ENCODE assay signal across 8 mouse cellular contexts in genomic region chr12:27342691-27343605, GRCm38 (mm10). TPM values are rescaled to one million over a fixed set of nuclear protein-coding genes. Genes with fewer than 3 reads are reported as not detected.
A peak's percentile ranks its signal among the peaks of the same experiment; 100 is the strongest.
DNase-seq lines count a peak whose midpoint lies in the region; ATAC-seq and TF ChIP-seq lines count a peak whose summit lies in the region.

No protein-coding gene starts in this region.

- H3K36me3 ChIP-seq in heart, embryonic 14.5 days (ENCODE audit: control insufficient read depth, insufficient read depth, low read length): no peaks in the 10 kb centered on the region
- H3K36me3 ChIP-seq in limb, embryonic 15.5 days: no peaks in the 10 kb centered on the region
- H3K36me3 ChIP-seq in midbrain, postnatal 0 days (ENCODE audit: insufficient read depth, low read length): no peaks in the 10 kb centered on the region
- no peaks in the 10 kb centered on the region for H3K36me3 ChIP-seq in testis, adult 2 months (ENCODE audit: control insufficient read depth, insufficient read depth, low read length)

- no peaks in the 10 kb centered on the region; a peak in 1 of 4 replicates for H3K4me1 ChIP-seq in heart, embryonic 14.5 days (ENCODE audit: control insufficient read depth in 2 of 2, insufficient read depth in 2 of 2, low read length in 2 of 2)
- 0 out of 2 replicates have a peak, but pooled peaks cover 6% of the 10 kb centered on the region for H3K4me1 ChIP-seq in limb, embryonic 15.5 days
- H3K4me1 ChIP-seq in midbrain, postnatal 0 days (ENCODE audit: insufficient read depth, low read length): 0 out of 2 replicates have a peak, but pooled peaks cover 2% of the 10 kb centered on the region
- H3K4me1 ChIP-seq in testis, adult 2 months (ENCODE audit: control insufficient read depth, insufficient read depth, low read length): peaks cover 24% of the 10 kb centered on the region

- peak; percentile 46; the same call in 1 of the 2 replicates for TF ChIP-seq POLR2A in testis, adult 2 months (IDR thresholded peaks at IDR 0.05; ENCODE audit: control insufficient read depth, low read depth, low read length)

- peak overlapping the region; percentile 88 for H3K9ac ChIP-seq in heart, embryonic 14.5 days (ENCODE audit: low read length)
- peak overlapping the region; percentile 80 for H3K9ac ChIP-seq in limb, embryonic 15.5 days
- peak overlapping the region; percentile 79 for H3K9ac ChIP-seq in midbrain, postnatal 0 days (replicated peaks; ENCODE audit: low read length, poor library complexity, severe bottlenecking)

- ATAC-seq in heart, embryonic 14.5 days (ENCODE audit: insufficient number of reproducible peaks, insufficient read depth, low FRiP score, low read depth): peak; percentile 92
- peak; percentile 93 for ATAC-seq in limb, embryonic 15.5 days (ENCODE audit: insufficient number of reproducible peaks, low FRiP score, low TSS enrichment, low read depth)
- peak; percentile 94 for ATAC-seq in midbrain, postnatal 0 days (ENCODE audit: low FRiP score)

- under 1% methylated on average over 75 of the region's 83 CpGs for WGBS in heart, embryonic 14.5 days
- WGBS in limb, embryonic 15.5 days: under 1% methylated on average over 83 of the region's 83 CpGs
- WGBS in midbrain, postnatal 0 days: 1% methylated on average over 76 of the region's 83 CpGs

- peak overlapping the region; percentile 97 for H3K4me2 ChIP-seq in heart, embryonic 14.5 days (ENCODE audit: low read length)
- peak overlapping the region; percentile 80 for H3K4me2 ChIP-seq in limb, embryonic 15.5 days
- peak overlapping the region; percentile 69 for H3K4me2 ChIP-seq in midbrain, postnatal 0 days (ENCODE audit: low read depth, low read length, poor library complexity, severe bottlenecking)

- peak overlapping the region; percentile 67 to 85 for H3K4me3 ChIP-seq in heart, embryonic 14.5 days (ENCODE audit: control insufficient read depth in 1 of 2, insufficient read depth in 1 of 2, low read depth in 1 of 2, low read length in 2 of 2)
- H3K4me3 ChIP-seq in limb, embryonic 15.5 days: peak overlapping the region; percentile 81
- peak overlapping the region; percentile 95 for H3K4me3 ChIP-seq in midbrain, postnatal 0 days (ENCODE audit: low read depth, low read length)
- H3K4me3 ChIP-seq in testis, adult 2 months (ENCODE audit: control insufficient read depth, low read depth, low read length): peak overlapping the region; percentile 67

- no peaks in the 10 kb centered on the region for H3K27me3 ChIP-seq in heart, embryonic 14.5 days (ENCODE audit: control insufficient read depth, insufficient read depth, low read length)
- H3K27me3 ChIP-seq in limb, embryonic 15.5 days: no peaks in the 10 kb centered on the region
- H3K27me3 ChIP-seq in midbrain, postnatal 0 days (ENCODE audit: insufficient read depth, low read length): no peaks in the 10 kb centered on the region
- H3K27me3 ChIP-seq in testis, adult 2 months (ENCODE audit: control insufficient read depth, insufficient read depth, low read length): no peaks in the 10 kb centered on the region

- peak; percentile 79 for TF ChIP-seq CTCF in midbrain, postnatal 0 days (IDR thresholded peaks at IDR 0.05)
- TF ChIP-seq CTCF in testis, adult 2 months (IDR thresholded peaks at IDR 0.05; ENCODE audit: control insufficient read depth, insufficient read depth, insufficient replicate concordance, low read depth, low read length): no peak

- DNase-seq in cerebellum, adult 11-12 months: peak; percentile 37
- peak; percentile 15 for DNase-seq in fibroblast of lung, adult 2 months (ENCODE audit: low read depth)
- DNase-seq in kidney, postnatal 10 days: peak; percentile 95
- DNase-seq in midbrain, postnatal 0 days (ENCODE audit: low spot score): peak; percentile 99
- DNase-seq in thymus, postnatal 36 days: no peak

- H3K9me3 ChIP-seq in heart, embryonic 14.5 days (ENCODE audit: control insufficient read depth, low read length): no peaks in the 10 kb centered on the region
- H3K9me3 ChIP-seq in limb, embryonic 15.5 days: no peaks in the 10 kb centered on the region
- no peaks in the 10 kb centered on the region for H3K9me3 ChIP-seq in midbrain, postnatal 0 days (ENCODE audit: low read length)

- peak overlapping the region; percentile 90 to 95 for H3K27ac ChIP-seq in heart, embryonic 14.5 days (replicated peaks in 1 of 2; ENCODE audit: control insufficient read depth in 1 of 2, insufficient read depth in 1 of 2, low read depth in 2 of 2, low read length in 2 of 2)
- H3K27ac ChIP-seq in limb, embryonic 15.5 days: peak overlapping the region; percentile 97
- H3K27ac ChIP-seq in midbrain, postnatal 0 days (ENCODE audit: low read depth, low read length): peak overlapping the region; percentile 98
- peak overlapping the region; percentile 67; the same call in 1 of the 2 replicates for H3K27ac ChIP-seq in testis, adult 2 months (ENCODE audit: control insufficient read depth, insufficient read depth, low read depth, low read length)

RNA-seq across cellular contexts. Expression of gene Sox11, which starts 0.6 kb away (rescaled TPM):
- polyA plus RNA-seq in heart, embryonic 14.5 days (2014; fragmentation: Nextera tagmentation; extraction: Ambion mirVana): 17.6 and 19.2 TPM in 2 replicates
- 59.0 and 68.9 TPM in 2 replicates for polyA plus RNA-seq in limb, embryonic 15.5 days (2015; fragmentation: Nextera tagmentation; extraction: Ambion mirVana)
- total RNA-seq in midbrain, postnatal 0 days (2014; rRNA removed): 148 and 180 TPM in 2 replicates
- 137 and 154 TPM in 2 replicates for polyA plus RNA-seq in midbrain, postnatal 0 days (2015; fragmentation: Nextera tagmentation; extraction: Ambion mirVana)
- 0.20 and 0.21 TPM in 2 replicates for polyA plus RNA-seq in testis, adult 2 months (2012; rRNA removed)

Comparison
In these comparisons a context has a peak if more than half of its experiments do, and no peak if none do; other contexts are left out.
1. DNase-seq: peak in cerebellum, adult 11-12 months (single experiment), fibroblast of lung, adult 2 months (single experiment), kidney, postnatal 10 days (single experiment) and midbrain, postnatal 0 days (single experiment); none in thymus, postnatal 36 days (0 of 2).
2. RNA of gene Sox11, which starts 0.6 kb away (polyA plus RNA-seq): 137 to 154 TPM in midbrain, postnatal 0 days, 59.0 to 68.9 TPM in limb, embryonic 15.5 days and 17.6 to 19.2 TPM in heart, embryonic 14.5 days; 0.20 to 0.21 TPM in testis, adult 2 months; every median in the first group is over 10 times any median in the second.
3. Peak in every context shown above with its lines, with median percentiles within 50 percentile points of each other: ATAC-seq, H3K27ac ChIP-seq, H3K4me2 ChIP-seq, H3K4me3 ChIP-seq and H3K9ac ChIP-seq.